Mouse (Mus musculus): ENCODE results near the gene Hhip. TPM values are rescaled to one million over a fixed set of nuclear protein-coding genes. Genes with fewer than 3 reads are reported as not detected.

Hhip gene
- polyA plus RNA-seq, 2 experiments, result 8.8 to 18.3 TPM

GRCm38 (mm10) chr8:80048256-80048655, 9.6 kb downstream of the Hhip start:
- H3K27ac ChIP-seq (replicated peaks; ENCODE audit: low read depth, low read length), result no peak overlapping the region
- H3K9me3 ChIP-seq (ENCODE audit: control insufficient read depth, low read length), result no peaks in the 10 kb centered on the region
- 0 out of 2 replicates have a peak, but pooled peaks cover 4% of the 10 kb centered on the region for H3K27me3 ChIP-seq (ENCODE audit: control insufficient read depth, insufficient read depth, low read length)
- TF ChIP-seq POLR2A (IDR thresholded peaks at IDR 0.05; ENCODE audit: borderline replicate concordance, extremely low read depth, insufficient read depth, insufficient read length), result no peak
- no peak overlapping the region for H3K4me3 ChIP-seq (replicated peaks; ENCODE audit: low read length)
- ATAC-seq (ENCODE audit: low FRiP score, low read depth) (no peak), DNase-seq (ENCODE audit: low spot score) (no peak)
- H3K36me3 ChIP-seq (ENCODE audit: control insufficient read depth, insufficient read depth, low read length), result no peaks in the 10 kb centered on the region
- no peak overlapping the region for H3K4me2 ChIP-seq (replicated peaks; ENCODE audit: low read depth, low read length, severe bottlenecking)
- H3K9ac ChIP-seq (ENCODE audit: low read depth, low read length, severe bottlenecking), result no peak overlapping the region
- 35% methylated on average over 4 of the region's 4 CpGs for WGBS
- no peaks in the 10 kb centered on the region; the same call in 1 of the 2 replicates for H3K4me1 ChIP-seq (ENCODE audit: control insufficient read depth, insufficient read depth, low read length)

DNA sequence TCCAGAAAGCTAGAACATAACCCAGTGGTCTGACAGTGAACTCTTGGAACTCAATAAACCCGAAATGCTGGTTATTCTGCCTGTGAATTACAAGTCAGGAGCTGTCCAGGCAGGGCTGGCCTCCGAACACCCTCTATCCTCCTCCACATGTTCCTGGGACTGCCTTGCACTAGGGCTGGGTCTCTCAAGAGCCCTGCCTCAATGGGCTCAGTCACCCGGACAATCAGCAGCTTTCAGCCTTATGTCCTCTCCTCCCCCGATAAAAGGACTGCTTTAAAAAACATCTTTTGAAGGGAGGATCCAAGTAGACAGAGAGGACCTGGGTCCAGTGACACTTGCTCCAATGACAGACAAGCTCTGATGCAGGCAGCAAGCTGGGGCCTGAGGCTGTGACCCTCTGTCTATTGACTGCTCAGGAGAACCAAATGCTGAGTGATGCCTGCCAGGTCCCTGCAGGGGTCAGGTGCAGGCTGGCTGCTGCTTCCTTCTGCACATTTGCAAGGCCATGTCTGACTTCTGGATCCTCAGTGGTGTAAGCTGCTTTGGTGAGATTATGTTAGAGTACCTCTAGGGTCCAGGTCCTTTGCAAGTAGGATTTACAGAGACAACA, 20.1 kb downstream of the Hhip start:
- no peaks in the 10 kb centered on the region for H3K27me3 ChIP-seq (ENCODE audit: control insufficient read depth, insufficient read depth, low read length)
- TF ChIP-seq POLR2A (IDR thresholded peaks at IDR 0.05; ENCODE audit: borderline replicate concordance, extremely low read depth, insufficient read depth, insufficient read length), result no peak
- H3K4me1 ChIP-seq (ENCODE audit: control insufficient read depth, insufficient read depth, low read length), result peaks cover 3% of the 10 kb centered on the region; the same call in 1 of the 2 replicates
- WGBS, result 68% methylated on average over 4 of the region's 4 CpGs
- no peak for ATAC-seq (ENCODE audit: low FRiP score, low read depth)
- H3K36me3 ChIP-seq (ENCODE audit: control insufficient read depth, insufficient read depth, low read length), result no peaks in the 10 kb centered on the region
- H3K9me3 ChIP-seq (ENCODE audit: control insufficient read depth, low read length), result no peaks in the 10 kb centered on the region
- DNase-seq (ENCODE audit: low spot score), result no peak
- H3K9ac ChIP-seq (ENCODE audit: low read depth, low read length, severe bottlenecking), result no peak overlapping the region
- H3K27ac ChIP-seq (replicated peaks; ENCODE audit: low read depth, low read length), result no peak overlapping the region
- H3K4me2 ChIP-seq (replicated peaks; ENCODE audit: low read depth, low read length, severe bottlenecking), result no peak overlapping the region
- H3K4me3 ChIP-seq (replicated peaks; ENCODE audit: low read length), result no peak overlapping the region

DNA sequence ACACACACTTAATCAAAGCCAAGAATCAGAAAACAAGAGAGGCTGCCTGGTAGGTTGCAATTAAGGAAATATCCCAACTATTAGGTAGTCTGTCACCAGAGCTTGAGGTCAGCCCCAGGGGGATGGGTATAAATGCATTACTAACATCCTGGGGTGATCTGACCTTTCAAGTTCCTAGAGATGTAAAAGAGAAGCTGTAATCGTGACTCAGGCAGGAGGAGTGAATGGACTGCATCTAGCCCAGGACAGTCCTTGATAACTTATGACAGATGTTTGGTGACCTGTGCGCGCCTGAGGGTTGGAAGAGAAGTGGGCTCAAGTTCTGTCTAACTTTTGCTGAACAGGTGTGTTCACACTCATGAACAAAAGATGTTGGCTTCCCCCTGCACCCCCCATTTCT, 25.2 kb downstream of the Hhip start:
- Histone ChIP-seq H3K9me3 (ENCODE audit: control insufficient read depth, low read length) (no peaks in the 10 kb centered on the region), H3K9ac (ENCODE audit: low read depth, low read length, severe bottlenecking) (no peak overlapping the region), H3K27me3 (ENCODE audit: control insufficient read depth, insufficient read depth, low read length) (no peaks in the 10 kb centered on the region; the same call in 1 of the 2 replicates), H3K27ac (replicated peaks; ENCODE audit: low read depth, low read length) (no peak overlapping the region), H3K36me3 (ENCODE audit: control insufficient read depth, insufficient read depth, low read length) (no peaks in the 10 kb centered on the region), H3K4me1 (ENCODE audit: control insufficient read depth, insufficient read depth, low read length) (peaks cover 11% of the 10 kb centered on the region; the same call in 1 of the 2 replicates), H3K4me3 (replicated peaks; ENCODE audit: low read length) (no peak overlapping the region), H3K4me2 (replicated peaks; ENCODE audit: low read depth, low read length, severe bottlenecking) (no peak overlapping the region)
- WGBS, result 13% methylated on average over 3 of the region's 3 CpGs
- DNase-seq (ENCODE audit: low spot score), result no peak
- ATAC-seq (ENCODE audit: low FRiP score, low read depth), result peak; percentile 60; the same call in 1 of the 2 replicates
- TF ChIP-seq POLR2A (IDR thresholded peaks at IDR 0.05; ENCODE audit: borderline replicate concordance, extremely low read depth, insufficient read depth, insufficient read length), result no peak

GRCm38 (mm10) chr8:80031330-80032293, 26.2 kb downstream of the Hhip start:
- Histone ChIP-seq H3K4me2 (replicated peaks; ENCODE audit: low read depth, low read length, severe bottlenecking) (no peak overlapping the region), H3K4me1 (ENCODE audit: control insufficient read depth, insufficient read depth, low read length) (peaks cover 11% of the 10 kb centered on the region; the same call in 1 of the 2 replicates), H3K27me3 (ENCODE audit: control insufficient read depth, insufficient read depth, low read length) (no peaks in the 10 kb centered on the region; the same call in 1 of the 2 replicates), H3K9me3 (ENCODE audit: control insufficient read depth, low read length) (no peaks in the 10 kb centered on the region), H3K4me3 (replicated peaks; ENCODE audit: low read length) (no peak overlapping the region), H3K27ac (replicated peaks; ENCODE audit: low read depth, low read length) (no peak overlapping the region), H3K9ac (ENCODE audit: low read depth, low read length, severe bottlenecking) (no peak overlapping the region), H3K36me3 (ENCODE audit: control insufficient read depth, insufficient read depth, low read length) (no peaks in the 10 kb centered on the region)
- TF ChIP-seq POLR2A (IDR thresholded peaks at IDR 0.05; ENCODE audit: borderline replicate concordance, extremely low read depth, insufficient read depth, insufficient read length), result no peak
- no peak for ATAC-seq (ENCODE audit: low FRiP score, low read depth)
- no peak for DNase-seq (ENCODE audit: low spot score)
- WGBS, result 35% methylated on average over 15 of the region's 15 CpGs

GRCm38 (mm10) chr8:80029631-80030030, 28.2 kb downstream of the Hhip start:
- ATAC-seq (ENCODE audit: low FRiP score, low read depth) (no peak), DNase-seq (ENCODE audit: low spot score) (no peak)
- Histone ChIP-seq H3K4me3 (replicated peaks; ENCODE audit: low read length) (no peak overlapping the region), H3K27ac (replicated peaks; ENCODE audit: low read depth, low read length) (no peak overlapping the region), H3K4me1 (ENCODE audit: control insufficient read depth, insufficient read depth, low read length) (peaks cover 11% of the 10 kb centered on the region; the same call in 1 of the 2 replicates), H3K9me3 (ENCODE audit: control insufficient read depth, low read length) (no peaks in the 10 kb centered on the region), H3K36me3 (ENCODE audit: control insufficient read depth, insufficient read depth, low read length) (no peaks in the 10 kb centered on the region), H3K4me2 (replicated peaks; ENCODE audit: low read depth, low read length, severe bottlenecking) (no peak overlapping the region), H3K27me3 (ENCODE audit: control insufficient read depth, insufficient read depth, low read length) (no peaks in the 10 kb centered on the region; the same call in 1 of the 2 replicates), H3K9ac (ENCODE audit: low read depth, low read length, severe bottlenecking) (no peak overlapping the region)
- WGBS, result 18% methylated on average over 6 of the region's 6 CpGs
- no peak for TF ChIP-seq POLR2A (IDR thresholded peaks at IDR 0.05; ENCODE audit: borderline replicate concordance, extremely low read depth, insufficient read depth, insufficient read length)

All from limb, embryonic 14.5 days (tissue).